Mouse (Mus musculus) left cerebral cortex, postnatal 4 days (tissue): ENCODE data around the gene Dock4. TPM values are rescaled to one million over a fixed set of nuclear protein-coding genes. Genes with fewer than 3 reads are reported as not detected.

Experiments
- DNase-seq: peaks from one replicate; pipeline ENCODE4 v3.0.0-alpha.2; 2022
- intact Hi-C: fragments of 180-260 bp; cut with DNase I; formaldehyde crosslinking; loops from one replicate; pipeline ENCODE4 v1.15.1; 2025
- total RNA-seq, 2 experiments: library from RNA; stranded (reverse); gene quantifications; 2 replicates each; pipeline ENCODE4 v1.2.3; 2021

Dock4 gene
- total RNA-seq, 2 experiments from 2014 or later = 61.4 to 62.9 TPM

DNA sequence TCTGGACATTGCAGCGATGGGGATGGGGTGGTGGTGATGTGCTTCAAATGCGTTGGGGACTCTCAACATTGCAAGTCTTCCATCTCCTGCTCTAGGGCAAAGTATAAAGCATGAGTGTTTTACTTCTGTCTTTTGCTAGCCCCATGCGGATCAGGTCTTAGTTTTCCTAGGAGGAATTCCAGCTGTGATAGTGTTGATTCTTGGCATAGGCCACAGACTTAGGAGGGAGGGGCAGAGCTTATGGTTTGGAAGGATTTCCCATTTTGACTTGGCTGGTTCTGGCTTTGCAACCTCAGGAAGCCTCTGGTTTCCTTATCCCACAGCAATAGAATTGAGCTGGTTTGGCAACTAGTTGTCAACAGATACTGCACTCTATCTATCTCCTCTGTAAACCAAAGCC is 58.9 kb downstream of the Dock4 start:
- no peak for DNase-seq
- intact Hi-C loops = no loop called here

DNA sequence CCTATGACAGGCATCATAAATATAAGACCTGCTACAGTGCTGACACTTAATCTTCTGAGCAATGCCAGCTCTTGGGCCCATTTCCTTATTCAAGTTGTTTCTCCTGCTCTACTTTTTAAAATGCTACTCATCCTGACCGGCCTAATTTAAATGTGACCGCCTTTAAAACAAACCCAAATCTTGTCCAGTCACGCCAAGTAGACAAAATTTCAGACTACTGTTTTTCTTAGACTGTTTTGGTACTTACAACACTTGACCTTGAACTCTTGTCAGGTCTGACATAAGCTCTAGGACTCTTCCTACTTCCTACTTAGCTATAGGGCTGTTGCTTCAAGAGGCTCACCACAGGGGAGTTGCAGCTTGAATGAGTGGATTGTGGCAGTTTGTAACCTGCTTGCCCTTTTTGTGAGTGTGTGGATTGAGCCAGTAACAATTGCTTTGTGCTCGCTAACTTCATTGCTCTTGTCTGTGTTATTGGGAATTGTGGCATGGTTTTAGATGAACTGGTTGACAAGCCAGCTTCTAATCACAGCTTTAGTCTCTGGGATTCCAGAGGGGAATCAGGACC is 62.2 kb downstream of the Dock4 start:
- intact Hi-C loops = no loop called here
- no peak for DNase-seq

GRCm38 (mm10) chr12:40508416-40508815 is 62.7 kb downstream of the Dock4 start:
- no peak for DNase-seq
- intact Hi-C loops = no loop called here

- intact Hi-C loops = no loop called here
Measured at GRCm38 (mm10) chr12:40511643-40512369, 66.1 kb downstream of the Dock4 start.

GRCm38 (mm10) chr12:40512370-40512693 is 66.6 kb downstream of the Dock4 start:
- no peak for DNase-seq
- intact Hi-C loops = no loop called here

More at GRCm38 (mm10) chr12:40511643-40512369, 66.1 kb downstream of the Dock4 start:
- no peak for DNase-seq

GRCm38 (mm10) chr12:40512994-40513393 is 67.2 kb downstream of the Dock4 start:
- no peak for DNase-seq
- intact Hi-C loops = no loop called here

DNA sequence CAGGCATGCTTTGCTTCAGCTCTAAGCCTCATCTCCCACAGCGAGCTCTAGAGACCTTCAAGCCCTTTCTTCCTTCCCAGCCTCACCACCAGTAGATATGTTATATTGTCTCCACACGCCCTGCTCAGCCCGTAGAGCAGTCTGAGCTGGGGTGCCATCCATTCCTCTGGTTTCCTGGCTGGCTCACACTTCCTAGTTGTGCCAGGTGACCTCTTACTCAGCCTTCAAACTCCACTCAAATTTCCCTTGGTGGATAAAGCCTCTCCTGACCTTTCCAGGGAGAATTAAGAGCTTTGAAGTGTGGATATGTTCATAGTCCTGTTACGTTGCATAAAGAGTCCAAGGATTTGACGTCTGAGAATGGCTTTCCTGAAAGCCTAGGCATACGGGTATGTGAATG is 68.3 kb downstream of the Dock4 start:
- intact Hi-C loops = no loop called here
- DNase-seq = no peak

- intact Hi-C loops = no loop called here
Measured at GRCm38 (mm10) chr12:40522468-40522867, 76.7 kb downstream of the Dock4 start.

GRCm38 (mm10) chr12:40523020-40523419 is 77.3 kb downstream of the Dock4 start:
- DNase-seq = no peak
- intact Hi-C loops = no loop called here

More at GRCm38 (mm10) chr12:40522468-40522867, 76.7 kb downstream of the Dock4 start:
- DNase-seq = no peak

GRCm38 (mm10) chr12:40525045-40525444 is 79.3 kb downstream of the Dock4 start:
- intact Hi-C loops = no loop called here
- no peak for DNase-seq

DNA sequence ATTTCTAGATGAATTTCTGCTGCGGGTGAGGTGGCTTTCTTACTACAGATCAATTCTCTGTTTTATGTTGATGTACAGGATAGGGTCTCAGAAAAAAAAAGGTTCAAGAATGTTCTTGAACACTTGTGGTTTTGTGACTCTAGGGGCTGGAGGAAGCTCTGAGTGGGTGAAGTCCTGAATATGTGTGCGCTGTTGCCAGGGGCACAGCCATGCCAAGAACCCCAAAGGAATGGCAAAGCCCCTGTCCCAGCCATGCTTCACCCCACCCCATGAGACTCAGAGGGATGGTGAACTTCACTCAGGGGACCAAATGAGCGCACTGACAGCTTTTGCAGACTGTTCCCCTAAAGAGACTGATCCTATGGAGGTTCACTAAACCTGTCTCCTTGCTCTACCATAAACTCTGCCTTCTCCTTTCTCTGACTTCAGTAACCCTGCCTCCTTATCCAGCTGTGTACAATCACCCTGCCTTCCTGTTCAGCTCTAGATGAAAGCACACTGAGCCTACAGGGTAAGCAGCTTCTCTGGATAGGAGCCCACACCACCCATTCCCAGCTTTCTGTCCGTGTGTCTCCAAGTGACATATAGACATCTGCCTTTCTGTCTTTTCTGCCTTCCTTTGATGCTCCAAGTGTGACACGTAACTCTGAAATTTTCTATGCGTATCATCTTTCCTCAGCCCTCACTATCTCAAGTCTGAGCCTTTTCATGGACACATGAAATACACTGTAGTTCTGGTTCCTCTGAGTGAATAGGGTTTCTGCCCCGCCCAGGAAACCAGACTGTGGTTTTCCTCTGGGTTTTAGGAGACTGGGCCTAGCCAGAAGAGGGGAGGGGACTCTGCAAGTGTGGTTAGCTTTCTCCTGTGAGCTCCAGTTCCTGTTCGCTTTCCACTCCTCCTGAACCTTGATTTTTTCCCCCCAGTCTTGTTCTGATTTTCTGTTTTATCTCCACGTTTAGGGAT is 90.2 kb downstream of the Dock4 start:
- intact Hi-C loops = no loop called here

GRCm38 (mm10) chr12:40537826-40538225 is 92.1 kb downstream of the Dock4 start:
- DNase-seq = no peak
- intact Hi-C loops = no loop called here

More for the DNA sequence above, 90.2 kb downstream of the Dock4 start:
- no peak for DNase-seq

- DNase-seq = no peak
- intact Hi-C loops = no loop called here
Measured at GRCm38 (mm10) chr12:40538318-40538717, 92.6 kb downstream of the Dock4 start.

DNA sequence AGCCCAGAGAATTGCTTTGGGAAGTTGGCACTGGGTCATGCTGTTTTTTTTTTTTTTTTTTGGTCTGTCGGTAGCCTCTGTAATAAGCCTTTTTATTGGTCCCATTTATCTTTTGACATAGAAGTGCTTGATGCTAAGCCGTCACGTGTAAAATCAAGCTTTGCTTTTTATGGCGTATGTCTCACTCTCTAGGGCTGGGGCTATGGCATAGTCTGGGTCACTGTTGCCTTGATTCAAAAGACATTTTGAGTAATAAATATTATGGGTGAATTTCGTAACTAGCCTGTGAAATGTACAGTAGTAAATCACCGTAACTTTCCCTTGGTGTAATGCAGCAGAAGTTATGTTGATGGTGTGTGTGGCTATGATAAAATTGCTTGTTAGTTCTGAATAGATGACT is 93.0 kb downstream of the Dock4 start:
- intact Hi-C loops = no loop called here
- DNase-seq = no peak

DNA sequence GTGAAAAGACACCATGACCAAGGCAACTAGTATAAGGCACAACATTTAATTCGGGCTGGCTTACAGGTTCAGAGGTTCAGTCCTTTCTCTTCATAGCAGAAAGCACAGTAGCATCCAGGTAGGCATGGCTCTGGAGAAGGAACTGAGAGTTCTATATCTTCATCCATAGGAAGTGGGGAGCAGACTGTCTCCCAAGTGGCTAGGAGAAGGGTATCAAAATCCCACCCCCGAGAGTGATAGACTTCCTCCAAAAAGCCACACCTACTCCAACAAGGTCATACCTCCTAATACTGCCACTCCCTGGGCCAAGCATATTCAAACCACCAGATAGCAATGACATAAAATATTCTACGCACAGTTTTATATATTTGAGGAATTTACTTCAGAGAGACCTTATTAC is 98.5 kb downstream of the Dock4 start:
- no peak for DNase-seq
- intact Hi-C loops = no loop called here

DNA sequence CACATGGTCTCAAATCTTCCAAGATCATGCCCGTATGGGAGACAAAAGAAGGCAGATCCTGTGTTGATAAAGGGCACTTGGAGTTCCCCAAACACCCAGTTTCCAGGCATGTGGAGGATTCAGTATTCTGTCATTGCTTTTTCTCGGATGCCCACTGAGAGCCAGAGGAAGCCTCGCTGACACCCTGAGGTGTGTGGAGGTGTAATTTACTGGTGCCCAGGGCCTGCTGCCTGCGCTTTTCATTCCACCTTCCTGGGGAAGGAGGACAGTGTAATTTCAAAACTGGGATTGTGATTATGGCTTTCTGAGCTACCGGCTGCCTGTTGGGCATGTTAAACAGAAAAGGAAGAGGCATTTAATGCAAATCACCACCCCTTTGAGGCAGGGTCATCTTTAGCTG is 101.1 kb downstream of the Dock4 start:
- no peak for DNase-seq
- intact Hi-C loops = no loop called here

- DNase-seq = no peak
- intact Hi-C loops = no loop called here
Measured at GRCm38 (mm10) chr12:40551317-40551716, 105.6 kb downstream of the Dock4 start.

DNA sequence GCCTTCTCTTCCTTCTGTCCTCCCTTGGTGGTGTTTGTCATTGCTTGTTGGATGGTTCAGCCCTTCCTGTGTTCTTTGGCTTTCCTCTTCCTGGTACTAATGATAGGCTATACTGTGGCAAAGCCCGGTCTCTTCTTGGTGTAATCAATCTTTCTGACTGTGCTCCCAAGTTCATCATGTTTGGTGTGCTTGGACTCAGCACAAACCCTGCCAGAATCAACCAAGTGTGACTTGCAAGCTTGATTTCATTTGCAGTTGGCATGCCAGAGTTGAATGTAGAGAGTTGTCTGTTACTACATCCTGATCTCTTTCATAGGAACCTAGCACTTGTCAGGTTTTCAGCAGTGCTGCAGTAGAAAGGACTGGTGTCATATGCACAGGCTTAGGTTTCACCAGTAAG is 106.4 kb downstream of the Dock4 start:
- DNase-seq = no peak
- intact Hi-C loops = no loop called here

GRCm38 (mm10) chr12:40553929-40554328 is 108.2 kb downstream of the Dock4 start:
- no peak for DNase-seq
- intact Hi-C loops = no loop called here

- DNase-seq = no peak
- intact Hi-C loops = no loop called here
Measured at GRCm38 (mm10) chr12:40554941-40555511, 109.3 kb downstream of the Dock4 start.

- no peak for DNase-seq
- intact Hi-C loops = no loop called here
Measured at GRCm38 (mm10) chr12:40558600-40558999, 112.8 kb downstream of the Dock4 start.
